Mouse (Mus musculus) T-cell, adult 2 months (primary cell): ENCODE results near the gene Xrcc6.
A peak's percentile ranks its signal among the peaks of the same experiment; 100 is the strongest.

Source experiments
- DNase-seq: peaks from one replicate; pipeline ENCODE4 v3.0.0; 2022; ENCODE audit warnings: low spot score

The Xrcc6 gene

DNA sequence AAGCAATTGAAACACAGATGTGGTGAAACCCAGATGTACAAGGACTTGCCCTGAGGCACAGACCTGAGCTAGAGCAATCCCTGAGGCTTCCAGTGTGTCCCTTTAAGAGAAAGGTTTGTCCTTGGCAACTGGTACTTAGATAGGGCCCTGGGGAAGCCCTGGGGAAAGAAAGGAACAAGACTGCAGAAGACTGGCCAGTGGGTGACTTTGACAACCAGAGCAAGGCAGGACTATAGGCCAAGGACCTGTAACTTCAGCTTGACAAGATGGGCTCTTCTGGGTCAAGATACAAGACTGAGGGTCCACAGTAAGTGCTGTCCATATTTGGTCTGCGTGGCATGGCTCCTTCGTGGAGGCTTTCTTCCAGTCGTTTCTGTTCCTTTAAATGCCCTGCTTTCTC is at the start of gene Xrcc6:
Gene Xrcc6, plus strand, starts transcription at position 190 of the 400 bp plus-strand sequence.
- DNase-seq: no peak

DNA sequence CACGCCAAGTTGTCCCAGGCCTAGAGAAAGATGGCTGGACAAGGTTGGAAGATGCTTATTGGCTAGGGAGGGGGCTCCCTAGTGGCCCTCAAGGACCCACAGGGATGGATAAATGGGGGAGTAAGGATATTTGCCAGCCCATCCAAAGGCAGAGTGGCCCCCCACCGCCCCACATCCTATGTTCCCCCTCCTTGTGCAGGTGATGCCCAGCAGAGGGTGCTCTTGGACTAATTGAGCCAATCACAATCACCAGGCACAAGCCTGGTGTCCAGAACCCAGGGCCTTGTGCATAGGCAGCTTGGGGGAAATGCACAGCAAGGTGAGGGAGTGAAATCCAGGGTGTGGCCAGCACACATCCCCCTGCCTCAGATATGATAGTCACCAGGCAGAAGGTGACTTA is 49.4 kb upstream of the Xrcc6 start:
- DNase-seq: no peak

DNA sequence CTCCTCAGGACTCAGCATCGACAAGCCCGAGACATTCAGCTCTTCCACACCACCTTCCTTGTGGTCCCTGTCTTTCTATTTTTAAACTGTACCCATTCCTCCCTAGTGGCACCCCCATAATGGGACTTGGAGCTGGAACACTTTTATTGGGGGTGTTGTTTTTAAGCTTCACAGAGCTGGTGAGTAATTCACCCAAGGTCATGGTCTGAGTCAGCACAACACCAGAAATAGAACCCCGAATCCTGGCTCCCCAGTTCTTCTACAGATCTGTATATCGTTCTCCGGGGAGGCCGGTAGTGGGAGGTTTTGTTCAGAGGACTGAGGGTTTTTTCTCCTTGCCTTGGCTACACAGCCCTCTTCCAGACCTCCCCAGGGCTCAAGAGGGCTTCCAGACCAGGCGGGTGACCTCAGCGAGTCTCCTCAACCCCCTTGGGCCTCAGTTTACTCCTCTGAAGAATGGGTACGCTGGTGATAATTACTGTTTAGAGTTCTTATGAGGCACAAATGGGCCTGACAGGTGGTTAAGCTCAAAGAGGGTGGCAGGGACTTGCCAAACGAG is 48.4 kb upstream of the Xrcc6 start:
- no peak for DNase-seq

DNA sequence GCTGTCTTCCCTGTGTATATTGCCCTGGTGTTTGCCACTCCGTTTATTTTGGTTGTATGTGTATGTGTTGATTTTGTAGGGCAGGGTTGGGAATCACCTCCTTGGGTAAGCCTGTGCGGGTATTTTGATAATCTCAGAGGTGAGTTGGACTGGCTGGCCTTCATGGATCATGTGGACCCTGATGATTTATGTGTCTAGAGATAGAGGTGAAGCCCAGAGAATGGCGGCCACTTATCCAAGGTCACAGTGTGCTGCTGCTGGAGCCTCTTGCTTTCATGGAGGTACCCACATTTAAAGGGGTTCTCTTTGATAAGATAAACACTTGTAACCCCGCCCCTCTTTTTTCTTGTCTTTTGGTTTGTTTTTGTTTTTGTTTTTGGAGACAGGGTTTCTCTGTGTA is 47.9 kb upstream of the Xrcc6 start:
- DNase-seq: no peak

DNA sequence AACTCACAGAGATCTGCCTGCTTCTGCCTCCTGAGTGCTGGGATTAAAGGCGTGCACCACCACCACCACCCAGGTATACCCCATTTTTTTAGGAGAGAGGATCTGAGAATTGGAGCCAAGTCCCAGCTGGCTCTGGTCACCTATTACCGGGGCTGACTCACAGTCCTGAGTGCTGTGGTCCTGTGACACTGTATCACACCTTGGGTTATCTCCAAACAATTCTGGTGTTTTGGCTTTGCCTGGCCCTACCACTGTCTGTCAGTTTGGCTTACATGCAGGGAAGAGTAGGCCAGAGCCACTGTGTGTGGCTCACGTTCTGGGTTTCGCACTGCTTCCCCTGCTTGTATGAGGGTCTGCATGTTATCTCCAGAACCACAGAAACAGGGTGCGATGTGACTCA is 47.4 kb upstream of the Xrcc6 start:
- DNase-seq: no peak

DNA sequence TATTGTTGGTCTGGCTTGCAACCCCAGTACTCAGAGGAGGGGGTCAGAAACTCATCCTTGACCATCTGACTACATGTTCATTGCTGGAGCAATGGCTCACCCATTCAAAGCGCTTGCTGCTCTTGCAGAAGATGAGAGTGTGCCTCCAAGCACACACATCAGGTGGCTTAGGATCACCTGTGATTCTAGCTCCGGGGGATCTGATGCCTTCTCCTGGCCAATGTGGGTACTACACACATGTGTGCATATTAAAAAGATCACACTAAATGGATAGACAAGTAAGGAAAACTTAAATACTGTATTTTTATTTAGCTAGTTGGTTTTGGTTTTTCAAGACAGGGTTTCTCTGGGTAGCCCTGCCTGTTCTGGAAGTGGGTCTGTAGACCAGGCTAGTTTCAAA is 46.6 kb upstream of the Xrcc6 start:
- DNase-seq: no peak

DNA sequence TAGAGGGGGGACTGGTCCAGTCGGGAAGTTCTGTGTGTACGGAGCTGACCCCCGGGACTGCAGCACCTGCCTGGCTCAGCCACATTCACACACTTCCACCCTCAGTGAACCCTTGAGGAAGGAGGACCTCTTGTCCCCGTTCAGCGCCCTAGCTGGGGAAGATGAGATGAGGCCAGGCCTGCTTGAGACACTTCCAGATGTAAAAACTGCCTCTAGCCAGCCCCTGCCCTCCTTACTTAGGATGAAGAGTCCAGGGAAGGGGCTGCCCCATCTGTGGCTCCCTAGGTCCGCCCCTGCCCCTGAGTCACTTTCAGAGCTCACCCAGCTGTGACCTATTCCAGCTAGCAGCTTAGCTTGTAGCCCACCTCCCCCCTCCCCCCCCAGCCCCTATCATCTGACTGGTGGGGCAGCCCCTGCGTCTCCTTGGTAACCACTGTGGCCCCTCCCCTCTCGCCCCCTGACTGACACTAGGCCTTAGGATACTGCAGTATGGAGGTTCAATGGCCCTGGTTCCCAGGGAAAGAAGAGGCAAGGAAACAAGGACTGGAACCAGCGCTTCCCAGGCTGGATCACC is 44.4 kb upstream of the Xrcc6 start:
- no peak for DNase-seq

DNA sequence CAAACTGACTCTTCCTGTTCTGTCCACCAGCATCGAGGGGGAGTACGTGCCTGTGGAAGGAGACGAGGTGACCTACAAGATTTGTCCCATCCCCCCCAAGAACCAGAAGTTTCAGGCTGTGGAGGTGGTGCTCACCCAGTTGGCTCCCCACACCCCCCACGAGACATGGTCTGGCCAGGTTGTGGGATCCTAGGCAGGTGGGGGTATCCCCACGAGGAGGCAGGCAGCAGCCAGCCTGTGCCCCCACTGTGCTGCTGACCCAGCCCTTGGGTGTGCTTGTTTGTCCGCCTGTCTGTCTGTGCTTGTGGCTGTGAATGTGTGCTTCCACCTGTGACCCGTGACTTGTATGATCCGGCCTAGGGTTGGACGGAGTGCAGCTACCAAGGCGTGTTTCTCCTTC is 38.6 kb upstream of the Xrcc6 start:
- no peak for DNase-seq

DNA sequence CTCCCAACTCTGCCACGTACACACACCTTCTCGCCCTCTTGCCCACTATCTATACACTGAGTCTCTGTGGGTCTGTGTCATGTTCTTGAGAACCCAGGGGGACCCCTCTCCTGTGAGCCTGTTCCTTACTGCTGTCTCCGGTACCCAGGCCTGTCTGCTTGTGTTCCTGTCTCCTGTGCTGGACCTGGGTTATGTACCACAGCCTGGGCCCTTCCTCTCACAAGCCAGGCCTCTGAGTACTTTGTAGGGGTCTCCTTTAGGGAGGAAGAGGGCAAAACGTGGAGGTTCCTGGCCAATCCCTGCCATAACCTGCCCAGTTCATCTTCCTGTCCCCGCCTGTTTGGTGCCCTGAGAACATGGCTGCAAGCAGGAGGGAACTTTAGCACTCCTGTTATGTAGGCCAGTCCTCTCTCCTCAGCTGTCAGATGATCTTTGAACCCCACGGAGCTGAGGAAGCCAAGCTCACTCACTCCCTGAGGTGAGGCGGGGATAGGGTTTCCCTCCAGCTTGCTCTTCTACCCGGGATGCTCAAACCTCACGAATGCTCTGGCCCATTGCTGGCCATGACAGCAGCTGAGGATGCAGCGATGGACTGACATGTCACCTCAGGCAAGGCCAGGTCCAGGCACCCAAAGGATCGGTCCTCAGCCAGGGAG is 38.0 kb upstream of the Xrcc6 start:
- no peak for DNase-seq

DNA sequence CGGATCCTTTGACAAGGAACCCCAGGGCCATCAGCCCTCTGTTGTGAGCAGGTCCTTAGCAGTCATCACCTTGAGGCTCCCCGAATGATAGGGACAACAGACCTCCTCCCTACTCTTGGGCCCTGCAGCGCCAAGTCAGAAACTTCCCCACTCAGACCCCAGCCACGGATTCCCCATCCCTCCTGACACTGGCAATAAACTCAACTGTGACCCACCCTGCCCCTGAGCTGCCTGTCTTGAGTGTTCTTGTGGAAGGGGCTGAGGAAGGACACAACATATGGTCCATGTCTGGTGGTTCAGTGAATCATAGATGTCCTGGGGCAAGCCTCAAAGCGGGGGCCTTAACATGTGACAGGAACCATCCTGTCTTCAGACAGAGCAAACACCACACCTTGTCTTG is 36.9 kb upstream of the Xrcc6 start:
- no peak for DNase-seq

DNA sequence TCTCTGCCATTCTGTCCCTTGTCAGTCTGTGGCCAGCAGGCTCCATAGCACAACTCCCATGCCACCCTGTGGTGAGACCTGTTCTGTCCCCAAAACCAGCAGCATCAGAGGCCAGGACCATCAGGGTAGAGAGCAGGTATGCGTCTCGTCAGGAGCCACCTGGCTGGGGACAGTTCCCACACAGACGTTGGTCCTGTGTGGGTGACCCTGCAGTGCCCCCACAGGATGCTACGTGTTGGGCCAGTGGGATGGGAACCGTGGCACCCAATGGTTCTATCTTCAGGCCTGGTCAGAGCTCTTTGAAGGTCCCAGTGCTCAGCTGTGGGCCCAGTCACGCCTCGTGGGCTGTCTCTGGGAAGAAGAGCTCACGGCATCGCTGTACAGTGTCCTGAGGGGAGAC is 36.5 kb upstream of the Xrcc6 start:
- DNase-seq: no peak

DNA sequence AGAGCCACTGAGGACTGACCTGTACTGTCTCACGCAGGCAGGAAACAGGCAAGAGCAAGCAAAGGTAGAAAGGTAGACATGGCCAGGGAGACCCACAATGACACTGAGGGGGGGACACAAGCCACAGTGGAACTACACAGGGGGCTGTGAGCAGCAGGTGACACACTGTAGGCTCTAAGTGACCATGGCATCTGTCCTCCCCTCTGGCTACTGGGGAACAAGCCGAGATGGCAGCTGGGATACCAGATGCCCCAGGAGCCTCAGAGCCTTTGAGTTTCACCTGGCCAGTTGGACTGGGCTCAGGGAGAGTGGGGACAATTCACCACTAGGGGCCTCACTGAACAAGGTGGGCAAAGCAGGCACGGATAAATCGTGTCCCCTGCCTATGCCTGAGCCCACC is 35.3 kb upstream of the Xrcc6 start:
- DNase-seq: no peak

DNA sequence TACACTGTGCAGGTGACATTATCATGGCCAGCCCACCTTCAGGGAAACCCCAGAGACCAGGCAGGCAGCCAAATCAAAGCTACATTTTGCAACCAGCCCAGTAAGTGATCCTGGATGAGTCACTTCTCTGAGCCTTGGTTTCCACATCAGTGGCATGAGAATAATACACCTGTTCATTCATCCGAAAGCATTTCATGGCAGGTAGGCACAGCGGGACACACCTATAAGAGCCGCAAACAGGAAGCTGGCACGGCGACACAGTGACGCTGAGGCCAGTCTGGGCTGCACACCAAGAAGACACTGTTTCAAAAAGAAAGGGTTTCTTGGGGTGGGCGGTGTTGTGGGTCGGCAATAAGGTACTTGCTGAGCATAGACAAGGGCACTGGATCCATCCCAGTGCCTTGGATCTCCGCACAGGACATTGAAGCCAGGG is 33.5 kb upstream of the Xrcc6 start:
- DNase-seq: no peak

DNA sequence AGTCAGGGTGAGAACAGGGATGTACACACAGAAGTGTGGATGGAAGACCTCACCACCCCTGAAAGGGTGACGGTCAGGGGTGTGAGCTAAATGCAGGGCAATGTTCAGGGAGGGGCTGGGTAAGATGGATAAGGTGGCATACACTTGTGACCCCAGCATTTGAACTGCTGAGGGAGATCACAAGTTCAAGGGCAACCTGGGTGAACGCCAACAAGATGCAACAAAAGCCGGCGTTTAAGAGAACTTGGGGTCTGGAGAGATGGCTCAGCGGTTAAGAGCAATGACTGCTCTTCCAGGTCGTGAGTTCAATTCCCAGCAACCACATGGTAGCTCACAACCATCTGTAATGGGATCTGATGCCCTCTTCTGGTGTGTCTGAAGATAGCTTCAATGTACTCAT is 32.9 kb upstream of the Xrcc6 start:
- no peak for DNase-seq

DNA sequence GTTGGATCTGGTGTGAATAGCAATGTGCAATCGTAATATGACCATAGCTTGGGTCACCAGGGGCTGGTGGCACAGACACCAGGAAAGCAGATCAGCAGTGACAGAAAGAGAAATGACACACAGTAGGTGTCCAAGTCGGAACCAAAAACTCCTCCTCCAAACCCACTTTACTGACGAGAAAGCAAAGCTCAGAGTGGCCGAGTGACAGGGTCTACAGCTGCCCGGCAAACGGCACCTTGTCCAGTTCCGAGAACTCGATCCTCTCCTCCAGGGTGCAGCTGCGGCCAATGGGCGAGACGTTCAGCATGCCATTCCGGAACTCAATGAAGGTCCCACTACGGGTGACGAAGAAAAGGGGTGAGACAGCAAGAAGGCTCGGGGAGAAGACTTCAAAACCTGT is 32.2 kb upstream of the Xrcc6 start:
- DNase-seq: no peak

DNA sequence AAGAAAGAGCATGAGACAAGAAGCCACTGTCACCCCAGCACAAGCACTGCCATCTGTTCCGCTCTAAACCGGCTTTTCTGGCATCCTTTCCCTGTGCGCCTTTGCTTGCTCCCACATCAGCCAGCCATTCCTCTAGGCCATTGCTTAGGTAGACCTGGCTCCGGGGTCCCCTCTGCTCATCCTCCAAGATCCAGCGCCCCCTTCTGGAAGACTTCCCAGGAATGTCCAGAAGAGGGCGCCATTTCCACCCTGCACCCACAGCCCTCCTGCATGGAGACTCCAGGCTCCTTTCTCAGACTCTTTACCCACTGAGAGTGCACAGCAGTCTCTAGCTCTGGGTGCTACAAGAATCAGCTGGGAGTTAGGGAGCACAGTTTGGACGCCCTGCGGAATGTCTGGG is 31.2 kb upstream of the Xrcc6 start:
- DNase-seq: peak; percentile 55

DNA sequence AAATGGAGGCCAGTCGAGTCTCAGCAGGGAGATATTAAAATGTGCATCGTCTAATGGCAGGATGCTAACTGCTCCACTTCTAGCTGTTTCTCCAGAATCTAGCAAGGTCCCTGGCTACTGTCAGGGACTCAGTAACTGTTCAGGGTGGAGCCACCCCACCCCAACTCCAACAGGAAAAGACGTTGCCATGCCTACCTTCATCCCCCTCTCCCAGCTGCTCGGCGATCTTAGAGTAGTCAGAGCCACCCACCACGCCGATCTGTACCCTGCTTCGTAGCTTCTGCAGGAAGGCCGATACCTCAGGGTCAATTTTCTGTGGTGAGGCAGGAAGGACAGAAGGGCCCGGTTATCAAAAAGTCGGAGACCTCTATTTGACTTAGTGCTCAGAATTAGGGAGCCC is 30.0 kb upstream of the Xrcc6 start:
- DNase-seq: no peak

DNA sequence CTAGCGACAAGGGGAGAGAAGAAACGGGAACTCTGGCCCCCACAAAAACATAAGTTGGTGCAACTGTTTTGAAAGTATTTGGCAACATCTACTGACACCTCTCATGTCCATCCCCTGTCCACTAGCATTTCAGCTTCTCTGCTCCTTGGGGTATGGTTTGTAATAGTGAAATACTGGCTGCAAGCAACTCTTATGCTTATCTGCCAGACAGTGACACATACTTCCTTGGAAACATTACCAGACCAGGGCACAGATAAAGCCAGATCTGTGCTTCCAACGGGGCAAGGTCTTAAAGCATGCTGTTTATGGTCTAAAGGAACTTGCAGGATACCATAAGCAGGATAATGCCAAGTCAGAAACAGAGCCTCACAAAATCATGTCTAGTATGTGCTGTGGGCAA is 28.7 kb upstream of the Xrcc6 start:
- DNase-seq: no peak

DNA sequence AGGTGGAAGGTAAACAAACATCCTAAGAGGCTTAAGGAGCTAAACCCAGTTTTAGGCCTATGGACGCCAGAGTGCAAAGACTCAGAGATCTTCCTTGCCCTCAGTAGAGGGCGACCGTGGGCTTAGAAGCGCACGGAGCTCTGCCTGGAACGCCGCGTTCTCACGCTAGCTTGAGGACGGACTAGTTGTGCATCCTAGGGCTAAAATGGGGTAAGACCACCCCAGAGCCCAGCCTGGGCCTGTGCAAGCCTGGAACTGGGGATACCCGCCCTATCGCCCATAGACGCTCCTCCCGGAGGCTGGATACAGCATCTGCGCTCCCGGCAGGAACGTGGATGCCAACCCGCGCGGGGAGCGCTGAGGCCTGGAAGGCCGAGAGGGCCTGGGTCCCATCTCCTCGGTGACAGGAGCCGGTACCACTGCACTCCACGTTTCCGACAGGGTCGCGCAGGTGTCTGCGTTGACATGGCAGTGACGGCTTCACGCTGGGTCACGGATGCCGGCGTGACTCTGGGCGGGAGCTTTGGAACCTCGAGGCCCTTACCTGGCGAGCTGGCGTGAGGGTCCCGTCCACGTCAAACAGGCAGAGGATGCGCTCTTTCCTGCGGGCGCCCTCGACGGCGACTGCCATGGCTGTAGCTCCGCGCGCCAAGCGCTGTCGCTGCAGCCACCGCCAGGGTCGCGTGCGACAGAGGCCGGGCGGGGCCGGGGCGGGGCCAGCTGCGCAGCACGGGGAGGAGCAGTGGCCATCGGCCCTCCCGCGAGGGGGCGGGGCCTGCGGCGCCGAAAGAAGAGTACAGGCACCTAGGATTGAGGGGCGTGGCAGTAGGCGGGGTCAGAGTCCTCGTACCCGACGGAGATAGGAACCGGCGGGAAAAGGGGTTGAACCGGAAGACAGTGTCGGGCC is 27.2 kb upstream of the Xrcc6 start, which contains the start of gene Pmm1:
Gene Pmm1, minus strand, starts transcription at position 760 of the 907 bp plus-strand sequence.
- DNase-seq: peak; percentile 98

DNA sequence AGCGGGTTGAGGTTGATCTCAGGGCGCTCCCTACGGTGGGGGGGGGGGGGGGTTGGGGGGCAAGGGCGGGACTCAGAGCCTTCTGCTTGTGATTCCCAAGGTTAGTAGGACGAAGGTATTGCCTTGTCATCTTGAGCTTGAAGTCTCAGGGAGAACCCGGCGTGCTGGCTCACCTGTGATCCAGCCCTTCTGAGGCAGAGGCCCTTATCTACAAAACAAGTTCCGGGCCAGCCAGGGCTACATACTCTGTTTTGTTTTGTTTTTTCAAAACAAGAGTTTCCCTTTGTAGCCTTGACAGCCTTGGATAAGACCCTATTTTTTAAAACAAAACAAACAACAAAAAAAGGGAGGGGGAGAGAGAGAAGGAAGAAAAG is 26.6 kb upstream of the Xrcc6 start:
- no peak for DNase-seq

DNA sequence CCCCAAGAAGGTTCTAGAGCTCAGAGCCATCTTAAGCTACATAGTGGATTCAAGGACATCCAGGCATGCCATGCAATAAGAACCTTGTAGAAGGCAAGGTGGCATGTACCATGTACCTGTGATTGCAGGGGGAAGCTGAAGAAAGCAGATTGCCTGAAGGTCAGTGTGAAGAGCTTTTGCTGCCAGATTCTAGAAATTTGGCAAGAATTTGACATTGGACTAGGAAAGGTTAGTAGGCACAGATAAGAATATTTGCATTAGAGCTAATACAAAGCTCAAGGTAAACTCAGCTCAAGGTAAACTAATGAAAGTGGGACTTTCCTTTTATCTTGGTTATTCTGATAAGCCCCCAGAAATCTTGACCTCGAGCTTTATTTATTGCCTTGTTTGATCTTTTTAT is 23.4 kb upstream of the Xrcc6 start:
- no peak for DNase-seq

DNA sequence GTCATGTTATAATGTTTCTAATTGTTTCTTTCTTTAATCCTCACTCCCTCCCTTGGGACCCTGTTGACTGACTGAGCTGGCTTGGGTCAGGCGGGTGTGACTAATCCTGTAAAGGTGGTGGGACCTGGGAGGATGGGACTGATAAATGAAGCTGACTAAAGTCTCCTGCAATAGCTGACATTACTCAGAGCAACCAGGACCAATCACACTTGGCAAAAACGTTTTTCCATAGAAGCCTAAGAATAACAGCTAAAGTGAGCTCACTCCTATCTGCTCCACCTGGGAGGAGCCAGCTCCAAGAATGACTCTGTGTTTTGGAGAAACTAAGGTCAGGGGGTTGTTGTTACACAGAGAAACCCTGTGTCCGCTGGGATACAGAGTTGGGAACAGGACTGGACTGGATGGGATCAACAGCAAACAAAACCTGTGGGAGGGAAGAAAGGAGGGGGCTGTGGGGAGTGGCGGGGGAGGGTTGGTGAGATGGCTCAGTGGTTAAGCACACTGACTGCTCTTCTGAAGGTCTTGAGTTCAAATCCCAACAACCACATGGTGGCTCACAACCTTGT is 22.6 kb upstream of the Xrcc6 start:
- DNase-seq: no peak
